Mouse (Mus musculus) skeletal muscle tissue, postnatal 0 days (tissue): ENCODE measurements around the gene Plscr3. TPM values are rescaled to one million over a fixed set of nuclear protein-coding genes. Genes with fewer than 3 reads are reported as not detected.

ENCODE experiments used
- microRNA-seq, 2 experiments: library from miRNA; unstranded; fragments of <30 nt; microRNA quantifications; one replicate each; pipeline ENCODE4; 2016
- polyA plus RNA-seq: library from polyadenylated mRNA; unstranded; fragments of >200 nt; fragmentation: Nextera tagmentation; extraction: Ambion mirVana; gene quantifications from 2 replicates; pipeline ENCODE4 v1.2.1, GENCODE M21; 2015

Plscr3 gene
- polyA plus RNA-seq = 36.6 and 44.6 TPM in 2 replicates

GRCm38 (mm10) chr11:69846198-69846680 is at the start of gene Plscr3:
TSS of gene Plscr3 (plus strand) at chr11:69846376.

DNA sequence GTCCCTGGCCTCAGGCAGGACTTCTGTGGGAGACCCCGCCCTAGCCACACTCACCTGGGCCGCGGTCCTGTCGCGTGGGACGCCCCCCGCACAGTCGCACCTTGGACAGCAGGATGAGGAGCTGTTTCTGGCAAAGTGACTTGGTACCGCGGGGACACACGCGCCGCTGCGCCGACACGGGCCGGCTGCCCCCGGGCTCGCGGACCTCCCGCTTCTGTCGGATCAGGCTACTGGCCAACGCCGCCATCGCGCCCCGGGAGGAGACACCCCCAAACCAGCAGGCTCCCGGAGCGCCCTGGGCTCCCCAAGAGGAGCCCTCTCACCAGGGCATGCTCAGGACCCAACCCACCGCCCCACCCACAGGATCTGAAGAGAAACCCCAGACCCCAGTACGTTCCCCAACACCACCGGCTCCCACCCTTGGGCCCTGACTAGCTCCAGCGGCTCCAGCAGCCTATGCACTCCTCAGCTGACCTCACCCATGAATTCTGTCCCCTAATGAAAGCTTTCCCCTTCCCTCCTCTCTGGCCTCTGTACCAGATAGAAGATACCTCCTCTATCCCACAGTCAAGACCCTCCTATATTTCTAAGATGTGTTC is 44.7 kb upstream of the Plscr3 start, which contains the start of gene Fgf11:
Fgf11 (minus strand) TSS at position 479 of the 599 bp plus-strand sequence.

DNA sequence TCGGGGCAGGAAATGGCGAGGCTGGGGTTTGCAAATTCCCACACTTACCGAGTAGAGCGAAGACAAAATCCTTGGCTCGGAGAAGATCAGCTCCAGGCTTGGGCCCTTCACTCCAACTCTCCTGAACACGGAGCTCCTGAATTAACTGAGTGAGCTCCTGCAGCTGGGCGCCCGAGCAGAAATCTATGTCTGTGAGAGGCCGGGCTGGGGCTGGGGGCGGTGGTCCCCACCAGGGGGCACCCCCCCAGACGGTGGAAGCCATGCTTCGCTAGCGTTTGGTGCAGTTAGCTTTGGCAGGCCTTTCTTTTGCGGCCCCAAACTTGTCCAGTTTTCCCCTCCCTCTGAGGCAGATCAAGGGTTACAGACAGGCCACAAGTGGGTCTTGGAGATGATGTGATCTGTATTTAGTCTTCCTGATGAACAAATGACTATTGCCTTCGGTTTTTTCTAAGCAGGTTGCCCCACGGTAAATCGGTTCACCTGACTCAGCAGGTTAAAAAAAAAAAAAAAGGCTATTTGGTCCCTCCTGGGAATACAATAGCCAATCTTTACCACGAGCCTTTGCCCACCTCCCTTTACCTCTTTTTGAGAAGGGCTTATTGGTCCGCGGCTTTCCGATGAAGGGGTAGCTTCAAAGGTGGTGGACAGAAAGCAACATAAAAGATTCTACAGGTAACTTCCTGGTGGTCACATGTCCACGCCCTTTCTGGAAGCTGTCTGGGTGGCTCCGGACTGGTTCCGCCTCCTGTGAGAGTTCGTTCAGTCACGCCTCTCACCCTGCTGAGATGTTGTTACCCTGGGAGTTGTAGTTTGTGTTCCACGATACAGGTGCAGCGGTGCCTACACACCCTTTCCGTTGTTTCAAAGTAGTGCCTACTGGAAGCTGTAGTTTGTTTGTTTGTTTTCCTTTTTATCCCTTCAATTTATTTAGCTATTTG is 40.9 kb upstream of the Plscr3 start, which contains the start of gene Tmem102:
Tmem102 (minus strand) TSS at position 653 of the 938 bp plus-strand sequence.

DNA sequence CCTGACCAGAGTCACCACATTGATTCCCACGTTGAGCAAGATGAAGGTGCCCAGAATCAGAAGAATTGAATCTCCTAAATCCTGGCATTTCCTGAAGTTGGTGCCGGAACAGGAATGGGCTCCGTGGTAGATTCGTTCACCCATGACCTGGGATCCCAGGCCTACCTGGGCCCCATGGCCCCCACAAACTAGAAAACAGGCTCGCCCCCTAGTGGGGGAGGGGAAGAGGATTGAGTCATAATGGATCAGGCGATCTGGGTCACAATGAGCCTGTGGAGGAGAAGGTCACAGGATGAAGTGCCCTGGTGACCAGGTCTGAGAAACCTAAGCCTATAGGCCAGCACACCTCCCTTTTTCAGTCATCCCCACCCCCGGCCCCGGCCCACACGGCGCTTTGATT is 31.0 kb upstream of the Plscr3 start, which contains the start of gene Gm39566:
Gm39566 (minus strand) TSS at position 144 of the 400 bp plus-strand sequence.

GRCm38 (mm10) chr11:69818365-69818764 is 27.8 kb upstream of the Plscr3 start, which contains the start of gene Spem2:
TSS of gene Spem2 (minus strand) at chr11:69818465.

GRCm38 (mm10) chr11:69822080-69822479 is 24.1 kb upstream of the Plscr3 start, which contains the start of gene Spem1:
TSS of gene Spem1 (minus strand) at chr11:69822180.

GRCm38 (mm10) chr11:69837604-69837951 is 8.6 kb upstream of the Plscr3 start, which contains the start of gene Nlgn2:
TSS of gene Nlgn2 (minus strand) at chr11:69837784.

GRCm38 (mm10) chr11:69837952-69838713 is 8.0 kb upstream of the Plscr3 start, which contains the start of gene Tmem256:
TSS of gene Tmem256 (plus strand) at chr11:69838514.

DNA sequence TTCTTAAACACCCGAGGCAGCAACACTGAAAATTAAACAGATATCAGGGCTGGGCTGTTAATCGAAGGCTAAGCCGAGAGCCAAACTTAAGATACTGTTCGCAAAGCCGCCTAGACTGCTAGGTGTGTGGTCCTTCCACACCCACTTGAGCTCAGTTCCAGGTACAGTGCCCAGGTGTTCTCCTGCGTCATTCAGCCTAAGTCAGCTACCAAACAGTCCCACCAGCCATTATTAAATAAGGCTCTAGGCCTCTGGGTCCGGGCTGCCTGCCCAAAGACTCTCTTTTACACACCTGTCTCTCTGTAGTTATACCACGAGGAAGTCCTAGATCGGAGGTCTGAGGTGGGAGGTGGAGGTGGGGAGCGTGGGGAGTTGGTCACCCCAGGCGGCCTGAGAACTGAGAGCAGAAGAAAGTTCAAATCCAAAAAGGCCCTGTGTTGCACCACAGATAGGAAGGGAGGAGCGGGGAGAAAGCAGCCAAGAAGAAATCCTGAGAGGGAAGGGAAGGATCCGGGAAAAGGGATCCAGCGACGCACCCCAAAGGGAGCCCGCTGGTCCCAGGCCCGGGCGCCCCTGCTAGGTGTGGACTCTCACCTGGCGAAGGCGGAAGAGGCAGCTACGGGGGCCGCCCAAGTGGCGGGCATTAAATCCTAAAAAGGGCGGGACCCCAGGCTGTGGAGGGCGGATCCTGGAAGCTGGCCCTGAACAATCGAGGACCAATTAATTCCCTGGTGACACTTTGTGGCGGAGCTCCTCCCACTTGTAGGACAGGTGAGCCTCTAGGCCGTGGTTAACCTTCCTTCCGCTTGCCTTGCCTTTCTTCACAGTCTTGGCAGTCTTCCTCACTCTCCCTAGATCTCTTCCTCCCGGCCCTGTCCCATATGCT is 12.2 kb downstream of the Plscr3 start, which contains the start of gene Tnk1:
Tnk1 (minus strand) TSS at position 618 of the 886 bp plus-strand sequence.

DNA sequence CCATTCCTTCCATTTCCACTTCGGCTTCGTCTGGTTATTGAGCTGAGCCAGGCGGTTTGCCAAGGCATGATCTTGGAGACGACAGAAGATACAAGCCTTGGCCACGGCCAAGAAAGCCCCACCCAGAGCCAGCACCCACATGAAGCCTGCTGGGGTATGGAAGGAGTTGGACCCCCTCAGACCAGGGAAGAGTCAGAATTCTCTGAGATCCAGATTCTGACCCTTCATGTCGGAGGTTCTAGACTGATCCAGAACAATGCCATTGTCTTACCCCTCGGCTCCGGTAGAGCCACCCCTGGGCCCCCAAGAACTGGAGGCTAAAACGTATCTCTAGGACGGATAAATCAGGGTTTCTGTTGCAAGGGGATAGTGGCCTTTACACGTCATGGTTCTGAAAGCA is 31.7 kb downstream of the Plscr3 start, which contains the start of gene Tmem95:
Tmem95 (minus strand) TSS at position 141 of the 400 bp plus-strand sequence.

GRCm38 (mm10) chr11:69880853-69881603 is 34.9 kb downstream of the Plscr3 start, which contains the start of gene Kctd11:
TSS of gene Kctd11 (minus strand) at chr11:69881406.

DNA sequence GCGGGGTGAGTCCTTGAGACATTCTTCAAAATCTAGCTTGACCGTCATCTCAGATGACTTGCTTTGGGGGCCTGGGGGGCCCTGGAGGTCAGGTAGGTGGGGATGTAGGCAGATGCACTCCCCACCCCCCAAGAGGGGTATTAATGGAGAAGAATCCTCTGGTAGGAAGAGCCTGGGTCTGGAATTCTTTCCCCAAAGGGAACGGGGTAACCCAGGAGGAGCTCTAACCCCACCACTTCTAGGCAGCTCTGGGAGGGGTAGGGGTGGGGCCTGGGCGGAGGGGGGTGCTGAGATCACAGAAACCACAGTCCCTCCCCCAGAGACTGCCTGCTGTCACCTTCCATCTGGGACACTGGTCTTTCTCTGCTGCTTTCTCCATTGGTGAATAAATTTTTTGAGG is 49.1 kb downstream of the Plscr3 start, which contains the start of gene Acap1:
Acap1 (minus strand) TSS at position 249 of the 400 bp plus-strand sequence.

GRCm38 (mm10) chr11:69900471-69901405 is 54.6 kb downstream of the Plscr3 start, which contains the start of the genes 2810408A11Rik and Neurl4:
TSS of gene 2810408A11Rik (minus strand) at chr11:69900987.
TSS of gene Neurl4 (plus strand) at chr11:69901072.

Small RNA genes within 50 kb of the gene (microRNA-seq; reads per million reads assigned to microRNA genes)
- 0 reads per million in 2 experiments for gene Mir6924

Other genes with a start within 250 kb of the Plscr3 start
- 74.2 and 78.6 TPM in 2 replicates for gene Atp1b2, start 240.4 kb upstream of the Plscr3 start, polyA plus RNA-seq
- gene Shbg, start 228.5 kb upstream of the Plscr3 start, polyA plus RNA-seq = 0.45 and 0.63 TPM in 2 replicates
- 12.4 and 15.9 TPM in 2 replicates for gene Sat2, start 224.4 kb upstream of the Plscr3 start, polyA plus RNA-seq
- 19.9 and 21.3 TPM in 2 replicates for gene Fxr2, start 213.4 kb upstream of the Plscr3 start, polyA plus RNA-seq
- 0.16 TPM in 1 of 2 replicates, not detected in the other for gene Sox15, start 191.1 kb upstream of the Plscr3 start, polyA plus RNA-seq
- gene Mpdu1, start 183.7 kb upstream of the Plscr3 start, polyA plus RNA-seq = 29.7 and 47.4 TPM in 2 replicates
- gene Cd68, start 180.2 kb upstream of the Plscr3 start, polyA plus RNA-seq = 16.2 and 25.5 TPM in 2 replicates
- 167 and 224 TPM in 2 replicates for gene Eif4a1, start 174.0 kb upstream of the Plscr3 start, polyA plus RNA-seq
- gene Senp3, start 164.3 kb upstream of the Plscr3 start, polyA plus RNA-seq = 26.4 and 29.2 TPM in 2 replicates
- gene Tnfsf13, start 160.6 kb upstream of the Plscr3 start, polyA plus RNA-seq = 0.65 and 0.67 TPM in 2 replicates
- 11.5 and 13.1 TPM in 2 replicates for gene Tnfsf12, start 150.5 kb upstream of the Plscr3 start, polyA plus RNA-seq
- 5.9 and 6.9 TPM in 2 replicates for gene Tnfsfm13, start 150.3 kb upstream of the Plscr3 start, polyA plus RNA-seq
- 9.3 and 10.3 TPM in 2 replicates for gene Polr2a, start 87.7 kb upstream of the Plscr3 start, polyA plus RNA-seq
- gene Slc35g3, start 84.4 kb upstream of the Plscr3 start, polyA plus RNA-seq = not detected in 2 replicates
- gene Zbtb4, start 80.5 kb upstream of the Plscr3 start, polyA plus RNA-seq = 2.5 and 2.9 TPM in 2 replicates
- 79.0 and 95.8 TPM in 2 replicates for gene Chrnb1, start 50.4 kb upstream of the Plscr3 start, polyA plus RNA-seq
- gene Fgf11, start 44.5 kb upstream of the Plscr3 start, polyA plus RNA-seq = 1.5 and 2.2 TPM in 2 replicates
- gene Tmem102, start 40.8 kb upstream of the Plscr3 start, polyA plus RNA-seq = 0.31 and 0.45 TPM in 2 replicates
- gene Gm39566, start 31.1 kb upstream of the Plscr3 start, polyA plus RNA-seq = not detected in 2 replicates
- gene Spem2, start 27.9 kb upstream of the Plscr3 start, polyA plus RNA-seq = not detected in 2 replicates
- gene Spem1, start 24.2 kb upstream of the Plscr3 start, polyA plus RNA-seq = not detected in 2 replicates
- 2.1 TPM in 2 replicates for gene Nlgn2, start 8.6 kb upstream of the Plscr3 start, polyA plus RNA-seq
- gene Tmem256, start 7.9 kb upstream of the Plscr3 start, polyA plus RNA-seq = 242 and 272 TPM in 2 replicates
- gene Tnk1, start 12.4 kb downstream of the Plscr3 start, polyA plus RNA-seq = 0.09 and 0.46 TPM in 2 replicates
- gene Tmem95, start 31.6 kb downstream of the Plscr3 start, polyA plus RNA-seq = not detected in 2 replicates
- gene Kctd11, start 35.0 kb downstream of the Plscr3 start, polyA plus RNA-seq = 2.6 and 3.6 TPM in 2 replicates
- 0.34 and 0.46 TPM in 2 replicates for gene Acap1, start 49.2 kb downstream of the Plscr3 start, polyA plus RNA-seq
- gene 2810408A11Rik, start 54.6 kb downstream of the Plscr3 start, polyA plus RNA-seq = 1.8 and 2.4 TPM in 2 replicates
- gene Neurl4, start 54.7 kb downstream of the Plscr3 start, polyA plus RNA-seq = 3.0 and 3.3 TPM in 2 replicates
- gene Gps2, start 67.5 kb downstream of the Plscr3 start, polyA plus RNA-seq = 41.9 and 42.1 TPM in 2 replicates
- gene Eif5a, start 75.6 kb downstream of the Plscr3 start, polyA plus RNA-seq = 952 and 1,117 TPM in 2 replicates
- 0.78 and 0.85 TPM in 2 replicates for gene Ybx2, start 89.4 kb downstream of the Plscr3 start, polyA plus RNA-seq
- gene Slc2a4, start 101.8 kb downstream of the Plscr3 start, polyA plus RNA-seq = 128 and 138 TPM in 2 replicates
- 0.23 and 0.57 TPM in 2 replicates for gene Cldn7, start 118.4 kb downstream of the Plscr3 start, polyA plus RNA-seq
- gene Ctdnep1, start 134.8 kb downstream of the Plscr3 start, polyA plus RNA-seq = 42.1 and 46.1 TPM in 2 replicates
- gene Elp5, start 136.1 kb downstream of the Plscr3 start, polyA plus RNA-seq = 86.0 and 92.4 TPM in 2 replicates
- gene Gabarap, start 144.8 kb downstream of the Plscr3 start, polyA plus RNA-seq = 320 and 389 TPM in 2 replicates
- gene Phf23, start 149.4 kb downstream of the Plscr3 start, polyA plus RNA-seq = 31.1 and 33.7 TPM in 2 replicates
- 11.2 and 11.8 TPM in 2 replicates for gene Dvl2, start 154.2 kb downstream of the Plscr3 start, polyA plus RNA-seq
- 311 and 331 TPM in 2 replicates for gene Acadvl, start 169.0 kb downstream of the Plscr3 start, polyA plus RNA-seq
- gene Dlg4, start 170.6 kb downstream of the Plscr3 start, polyA plus RNA-seq = 3.3 and 5.3 TPM in 2 replicates
- 0.13 and 0.21 TPM in 2 replicates for gene Asgr1, start 207.7 kb downstream of the Plscr3 start, polyA plus RNA-seq
- gene Asgr2, start 246.3 kb downstream of the Plscr3 start, polyA plus RNA-seq = 0.23 and 0.68 TPM in 2 replicates